Mouse (Mus musculus) MEL (cell line): ENCODE results near the gene Hint2.

Source experiments
- CTCF ChIP-seq, 3 experiments: IDR thresholded peaks in 2 of 3; conservative IDR thresholded peaks in 1 of 3; 2 replicates each; pipeline ENCODE4 v1.5.1; 2011 to 2012; ENCODE audit warnings: low read length in 3 of 3, low read depth in 2 of 3, mild to moderate bottlenecking in 2 of 3, improper control_type of control experiment in 1 of 3, inconsistent platforms in 1 of 3, mixed read lengths in 1 of 3, moderate library complexity in 1 of 3; ENCODE audit not compliant: control insufficient read depth in 1 of 3, insufficient read depth in 1 of 3, poor library complexity in 1 of 3, severe bottlenecking in 1 of 3
- ELF1 ChIP-seq: IDR thresholded peaks from 2 replicates; pipeline ENCODE4 v1.6.1; 2014; ENCODE audit warnings: low read depth, mild to moderate bottlenecking, inconsistent platforms, low read length, improper control_type of control experiment, moderate library complexity
- ETS1 ChIP-seq: IDR thresholded peaks from 2 replicates; pipeline ENCODE4 v1.6.1; 2012; ENCODE audit warnings: low read depth, mild to moderate bottlenecking, inconsistent platforms, low read length, improper control_type of control experiment, moderate library complexity
- GATA1 ChIP-seq: IDR thresholded peaks from 2 replicates; pipeline ENCODE4 v1.6.1; 2011; ENCODE audit warnings: low read depth, low read length, improper control_type of control experiment
- JUND ChIP-seq: IDR thresholded peaks from 2 replicates; pipeline ENCODE4 v1.6.1; 2011; ENCODE audit warnings: low read depth, mild to moderate bottlenecking, improper control_type of control experiment, low read length
- MAFK ChIP-seq: IDR thresholded peaks from 2 replicates; pipeline ENCODE4 v1.6.1; 2011; ENCODE audit warnings: low read depth, mild to moderate bottlenecking, low read length, improper control_type of control experiment, borderline replicate concordance
- MAX ChIP-seq: IDR thresholded peaks from 2 replicates; pipeline ENCODE4 v1.6.1; 2011; ENCODE audit warnings: low read length, improper control_type of control experiment
- NRF1 ChIP-seq: IDR thresholded peaks from 2 replicates; pipeline ENCODE4 v1.6.1; 2014; ENCODE audit warnings: low read depth, mild to moderate bottlenecking, inconsistent platforms, low read length, improper control_type of control experiment, moderate library complexity; ENCODE audit not compliant: poor library complexity, insufficient read depth, severe bottlenecking
- POLR2A ChIP-seq, 2 experiments: IDR thresholded peaks; 2 replicates each; pipeline ENCODE4 v1.6.1; 2011 to 2012; ENCODE audit warnings: low read length in 2 of 2, mild to moderate bottlenecking in 2 of 2, control low read depth in 1 of 2, improper control_type of control experiment in 1 of 2, low read depth in 1 of 2, moderate library complexity in 1 of 2; ENCODE audit not compliant: control insufficient read depth in 1 of 2, insufficient read depth in 1 of 2, poor library complexity in 1 of 2
- USF1 ChIP-seq: IDR thresholded peaks from 2 replicates; pipeline ENCODE4 v1.6.1; 2014; ENCODE audit warnings: low read depth, mild to moderate bottlenecking, inconsistent platforms, low read length, improper control_type of control experiment, moderate library complexity

- TF ChIP-seq ETS1: no peak
- TF ChIP-seq USF1: no peak
- no peak for TF ChIP-seq GATA1
- no peak for TF ChIP-seq NRF1
- TF ChIP-seq CTCF (IDR thresholded peaks at IDR 0.05 in 2 of 3, conservative IDR thresholded peaks at IDR 0.05 in 1 of 3; ENCODE audit: control insufficient read depth in 1 of 3, insufficient read depth in 1 of 3, low read depth in 2 of 3, low read length in 3 of 3, poor library complexity in 1 of 3, severe bottlenecking in 1 of 3): no peak
- TF ChIP-seq MAX: no peak
- no peak for TF ChIP-seq POLR2A (IDR thresholded peaks at IDR 0.05; ENCODE audit: control insufficient read depth in 1 of 2, insufficient read depth in 1 of 2, low read depth in 1 of 2, low read length in 2 of 2, poor library complexity in 1 of 2)
- no peak for TF ChIP-seq MAFK
- TF ChIP-seq ELF1: no peak
- TF ChIP-seq JUND: no peak
These were observed 3.5 kb downstream of the Hint2 start for GRCm38 (mm10) chr4:43652726-43653125.
